Mouse (Mus musculus): ENCODE results near the gene Comp.

DNA sequence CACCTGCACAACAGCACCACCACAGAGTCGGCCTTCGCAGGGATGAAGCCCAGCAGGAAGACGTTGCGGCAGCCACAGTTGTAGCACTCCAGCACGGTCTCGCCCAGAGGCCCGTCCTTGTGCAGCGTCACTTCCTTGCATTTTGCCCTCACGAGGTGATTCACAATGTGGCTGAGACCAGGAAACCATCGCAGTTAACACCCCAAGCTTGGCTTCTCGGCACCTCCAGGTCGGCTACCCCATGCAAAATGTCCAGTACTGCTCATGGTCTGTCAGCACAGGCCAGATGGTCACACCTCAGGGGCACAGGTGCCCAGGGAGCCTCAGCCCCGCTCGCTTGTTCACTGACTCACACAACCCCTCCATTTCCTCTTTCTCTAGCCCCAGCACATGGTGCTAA lies 31.4 kb upstream of the Comp start:
- TF ChIP-seq CTCF (IDR thresholded peaks at IDR 0.05) = no peak
- TF ChIP-seq POLR2A (IDR thresholded peaks at IDR 0.05; ENCODE audit: insufficient read depth, low read depth, low read length) = no peak
- TF ChIP-seq EP300 (IDR thresholded peaks at IDR 0.05; ENCODE audit: insufficient read depth, low read depth, low read length) = no peak
